Mouse (Mus musculus) G1E (cell line): ENCODE measurements around the gene Tpm3.

Source experiments
- CTCF ChIP-seq: IDR thresholded peaks from 2 replicates; pipeline ENCODE4 v1.5.1; 2012; ENCODE audit warnings: low read depth, low read length, inconsistent platforms, mixed read lengths
- TAL1 ChIP-seq: conservative IDR thresholded peaks from 2 replicates; pipeline ENCODE4 v1.6.1; 2012; ENCODE audit warnings: low read depth, low read length, inconsistent platforms, mixed read lengths

DNA sequence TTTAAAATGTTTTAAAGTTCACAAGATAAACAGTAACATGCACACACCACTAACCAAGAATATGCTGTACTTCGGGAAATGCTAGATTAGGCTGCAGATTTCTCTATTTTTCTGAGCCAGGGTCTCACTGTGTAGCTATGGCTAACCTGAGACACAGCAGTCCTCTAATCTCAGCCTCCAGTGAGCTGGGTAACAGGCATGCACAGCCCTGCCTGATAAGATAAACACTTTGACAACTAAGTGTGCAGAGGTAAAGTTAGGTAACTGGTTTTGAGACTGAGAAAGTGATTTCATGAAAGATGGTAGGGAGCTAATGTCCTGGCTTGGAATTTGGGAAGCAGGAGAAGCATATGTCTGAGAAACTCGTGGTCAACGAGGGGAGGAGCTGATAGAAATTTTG is 22.0 kb downstream of the Tpm3 start:
- TF ChIP-seq CTCF (no peak), TAL1 (no peak)
